Mouse (Mus musculus) heart, adult 8-10 months (tissue): ENCODE results near the gene Hira. TPM values are rescaled to one million over a fixed set of nuclear protein-coding genes. Genes with fewer than 3 reads are reported as not detected.

ENCODE experiments used
- DNase-seq: peaks from one replicate; pipeline ENCODE4 v3.0.0; 2022; ENCODE audit warnings: low spot score
- total RNA-seq, 4 experiments: library from RNA; stranded (reverse); gene quantifications; 2 replicates each; pipeline ENCODE4 v1.2.4; 2022

Hira gene
- total RNA-seq, 4 experiments from 2014 or later, result 15.9 to 22.3 (median 20.9) TPM

DNA sequence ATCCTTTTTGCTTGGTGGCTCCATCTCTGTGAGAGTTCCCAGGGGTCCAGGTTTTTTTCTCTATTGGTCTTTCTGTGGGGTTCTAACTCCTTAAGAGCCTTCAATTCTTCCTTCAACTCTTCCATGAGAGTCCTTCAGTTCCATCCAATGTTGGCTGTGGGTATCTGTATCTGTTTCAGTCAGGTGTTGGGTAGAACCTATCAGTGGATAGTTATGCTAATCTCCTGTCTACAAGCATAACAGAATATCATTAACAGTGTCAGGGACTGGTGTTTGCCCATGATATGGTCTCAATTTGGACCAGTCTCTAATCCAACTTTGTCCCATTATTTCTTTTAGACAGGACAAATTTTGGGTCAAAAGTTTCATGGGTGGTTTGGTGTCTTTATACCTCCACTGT, 137.8 kb downstream of the Hira start:
- DNase-seq, result no peak

Other genes with a start within 250 kb of the Hira start
- gene Sept5, start 247.1 kb upstream of the Hira start, total RNA-seq, result 1 to 10 TPM; 2.2 to 4.1 (median 3.0) TPM
- gene Cldn5, start 100.2 kb upstream of the Hira start, total RNA-seq, result 10 to 100 TPM; 13.1 to 24.3 (median 15.1) TPM
- gene Ufd1, start 65.3 kb upstream of the Hira start, total RNA-seq, result 10 to 100 TPM; 52.6 to 58.4 (median 55.9) TPM
- gene Cdc45, start 65.0 kb upstream of the Hira start, total RNA-seq, result 1 to 10 TPM; 1.9 to 3.0 (median 2.3) TPM
- 10 to 100 TPM; 21.1 to 28.7 (median 26.2) TPM for gene 2510002D24Rik, start 40.5 kb upstream of the Hira start, total RNA-seq
- gene Gm28539, start 40.5 kb upstream of the Hira start, total RNA-seq, result 1 to 10 TPM in 2 of 4 experiments, under 1 TPM in 1, not detected in 1; 0.14 to 4.6 (median 2.0) TPM
- 10 to 100 TPM; 47.0 to 60.1 (median 55.2) TPM for gene Mrpl40, start 175 bp upstream of the Hira start, total RNA-seq